Mouse (Mus musculus): ENCODE results near the gene Trim17.

Trim17 gene

GRCm38 (mm10) chr11:58968551-58968950 is 14.1 kb downstream of the Trim17 start:
- no peak for DNase-seq (ENCODE audit: low read depth, low spot score)

- no peak for DNase-seq (ENCODE audit: low read depth, low spot score)
Measured at GRCm38 (mm10) chr11:58969027-58969426, 14.5 kb downstream of the Trim17 start.

DNA sequence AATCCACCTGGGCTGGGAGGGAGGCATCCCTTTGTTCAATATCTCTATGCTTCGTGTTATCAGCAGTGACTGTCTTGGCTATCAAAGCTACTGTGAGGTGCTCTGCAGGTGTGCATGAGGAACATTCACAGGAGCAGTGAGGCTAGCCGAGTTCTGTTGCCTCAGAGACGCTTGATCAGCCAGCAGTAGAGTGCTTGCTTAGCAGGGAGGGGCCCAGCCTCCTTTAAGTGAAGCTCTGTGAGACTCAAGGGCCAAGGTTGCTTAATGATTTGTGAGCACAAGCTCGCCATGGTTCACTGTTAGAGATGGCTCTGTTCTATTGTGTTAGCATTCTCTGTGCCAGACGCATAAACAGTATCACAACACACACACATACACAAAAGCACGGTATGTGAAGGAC is 15.2 kb downstream of the Trim17 start:
- no peak for DNase-seq (ENCODE audit: low read depth, low spot score)

DNA sequence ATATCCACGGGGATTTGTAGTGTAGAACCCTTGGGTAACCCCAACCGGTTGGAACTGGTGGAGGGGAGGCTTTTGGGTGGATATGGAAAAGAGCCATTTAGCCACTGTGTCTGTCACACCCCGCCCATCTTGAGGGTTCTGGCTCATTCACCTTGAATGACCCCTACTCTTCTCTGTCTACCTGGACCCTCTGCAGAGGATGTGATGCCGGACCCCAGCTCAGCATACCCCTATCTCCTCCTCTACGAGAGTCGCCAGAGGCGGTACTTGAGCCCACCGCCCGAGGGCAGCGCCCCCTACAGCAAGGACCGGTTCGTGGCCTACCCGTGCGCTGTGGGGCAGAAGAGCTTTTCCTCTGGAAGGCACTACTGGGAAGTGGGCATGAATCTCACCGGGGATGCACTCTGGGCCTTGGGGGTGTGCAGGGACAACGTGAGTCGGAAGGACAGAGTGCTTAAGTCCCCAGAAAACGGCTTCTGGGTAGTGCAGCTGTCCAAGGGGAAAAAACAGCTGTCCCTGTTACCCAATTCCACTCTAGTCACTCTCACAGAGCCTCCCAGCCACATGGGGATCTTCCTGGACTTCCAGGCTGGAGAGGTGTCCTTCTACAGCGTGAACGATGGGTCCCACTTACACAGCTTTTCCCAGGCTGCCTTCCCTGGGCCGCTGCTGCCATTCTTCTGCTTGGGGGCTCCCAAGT is 16.5 kb downstream of the Trim17 start:
- DNase-seq (ENCODE audit: low read depth, low spot score): peak; percentile 58

GRCm38 (mm10) chr11:58971796-58972195 is 17.3 kb downstream of the Trim17 start:
- DNase-seq (ENCODE audit: low read depth, low spot score): no peak

DNA sequence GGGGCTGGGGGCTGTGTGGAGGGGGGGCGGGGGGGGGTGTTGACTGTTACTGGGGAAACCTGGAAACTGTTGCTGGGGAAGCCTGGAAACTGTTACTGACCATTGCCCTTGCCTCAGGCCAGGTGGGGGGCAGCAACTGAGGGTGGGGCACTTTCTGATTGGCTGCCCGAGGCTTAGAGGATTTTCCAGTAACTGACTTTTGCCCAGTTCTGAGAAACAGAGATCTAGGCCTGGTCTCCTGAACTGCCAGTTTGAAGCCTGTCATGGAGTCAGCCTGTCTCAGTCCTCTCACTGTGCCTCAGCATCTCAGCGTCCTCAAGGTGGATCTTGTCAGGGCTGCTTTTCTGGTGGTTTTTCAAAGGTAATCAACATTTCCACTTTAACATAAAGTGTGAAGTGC is 19.9 kb downstream of the Trim17 start:
- no peak for DNase-seq (ENCODE audit: low read depth, low spot score)

DNA sequence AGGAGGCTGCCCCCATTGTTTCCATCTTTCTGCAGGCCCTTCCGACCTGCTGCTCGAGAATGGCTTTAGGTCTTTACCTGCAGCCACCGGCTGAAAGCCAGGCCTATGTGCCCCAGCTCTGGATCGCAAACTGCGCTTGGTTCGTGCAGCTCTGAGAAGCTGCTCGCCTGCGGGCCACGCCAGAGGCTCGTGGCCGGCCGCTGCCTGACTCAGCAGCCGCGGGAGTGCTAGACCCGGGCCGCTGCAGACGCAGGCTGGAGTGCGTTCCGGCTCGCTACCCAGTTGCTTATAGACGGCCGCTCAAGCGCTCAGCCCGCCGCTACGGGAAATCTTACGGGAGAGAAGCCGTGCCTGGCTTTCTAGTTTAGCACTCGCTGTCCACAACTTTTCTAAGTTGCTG is 22.7 kb downstream of the Trim17 start:
- DNase-seq (ENCODE audit: low read depth, low spot score): peak; percentile 53

- no peak for DNase-seq (ENCODE audit: low read depth, low spot score)
Measured at GRCm38 (mm10) chr11:58977607-58978026, 23.1 kb downstream of the Trim17 start.

DNA sequence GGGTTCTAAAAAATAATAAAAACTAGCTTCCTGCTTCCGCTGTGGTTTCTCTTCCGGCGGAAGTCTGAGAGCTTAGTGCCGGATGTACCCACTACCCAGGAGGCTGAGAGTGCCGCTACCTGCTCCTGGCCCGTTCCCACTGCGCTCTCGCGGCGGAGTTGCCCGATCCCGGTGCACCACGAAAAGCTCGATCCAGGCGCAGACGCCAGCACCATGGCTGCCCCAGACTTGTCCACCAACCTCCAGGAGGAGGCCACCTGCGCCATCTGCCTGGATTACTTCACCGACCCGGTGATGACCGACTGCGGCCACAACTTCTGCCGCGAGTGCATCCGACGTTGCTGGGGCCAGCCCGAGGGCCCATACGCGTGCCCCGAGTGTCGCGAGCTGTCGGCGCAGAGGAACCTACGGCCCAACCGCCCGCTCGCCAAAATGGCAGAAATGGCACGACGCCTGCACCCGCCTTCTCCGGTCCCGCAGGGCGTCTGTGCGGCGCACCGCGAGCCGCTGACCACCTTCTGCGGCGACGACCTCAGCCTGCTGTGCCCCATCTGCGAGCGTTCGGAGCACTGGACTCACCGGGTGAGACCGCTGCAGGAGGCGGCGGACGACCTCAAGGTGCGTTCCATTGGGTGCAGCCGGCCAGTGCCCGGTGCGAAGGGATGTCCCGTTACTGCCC is 23.7 kb downstream of the Trim17 start, which contains the start of gene Trim11:
Trim11 (plus strand) TSS at position 67 of the 679 bp plus-strand sequence.
- peak; percentile 79 for DNase-seq (ENCODE audit: low read depth, low spot score)

DNA sequence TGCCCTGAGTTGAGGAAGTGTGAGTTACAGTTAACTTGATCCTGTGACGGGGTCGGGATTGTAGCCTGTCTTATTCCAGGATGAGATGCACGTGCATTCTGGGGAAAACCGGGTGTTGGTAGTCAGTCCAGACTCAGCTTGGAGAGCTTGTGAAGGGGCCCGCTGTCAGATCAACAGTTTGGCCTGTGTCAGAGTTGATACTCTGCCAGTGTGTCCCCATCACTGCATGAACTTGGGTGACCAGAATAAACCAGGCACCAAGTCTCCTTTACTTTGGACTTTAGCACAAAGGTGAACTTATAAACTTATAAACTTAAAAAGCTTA is 24.2 kb downstream of the Trim17 start:
- DNase-seq (ENCODE audit: low read depth, low spot score): no peak

- DNase-seq (ENCODE audit: low read depth, low spot score): no peak
Measured at GRCm38 (mm10) chr11:58979183-58979582, 24.7 kb downstream of the Trim17 start.

- DNase-seq (ENCODE audit: low read depth, low spot score): no peak
Measured at GRCm38 (mm10) chr11:58979661-58980060, 25.2 kb downstream of the Trim17 start.

GRCm38 (mm10) chr11:58980381-58980990 is 26.0 kb downstream of the Trim17 start:
- DNase-seq (ENCODE audit: low read depth, low spot score): peak; percentile 40

- DNase-seq (ENCODE audit: low read depth, low spot score): peak; percentile 75
Measured at GRCm38 (mm10) chr11:58981541-58982447, 27.3 kb downstream of the Trim17 start.

- DNase-seq (ENCODE audit: low read depth, low spot score): no peak
Measured at GRCm38 (mm10) chr11:58982471-58983097, 28.1 kb downstream of the Trim17 start.

DNA sequence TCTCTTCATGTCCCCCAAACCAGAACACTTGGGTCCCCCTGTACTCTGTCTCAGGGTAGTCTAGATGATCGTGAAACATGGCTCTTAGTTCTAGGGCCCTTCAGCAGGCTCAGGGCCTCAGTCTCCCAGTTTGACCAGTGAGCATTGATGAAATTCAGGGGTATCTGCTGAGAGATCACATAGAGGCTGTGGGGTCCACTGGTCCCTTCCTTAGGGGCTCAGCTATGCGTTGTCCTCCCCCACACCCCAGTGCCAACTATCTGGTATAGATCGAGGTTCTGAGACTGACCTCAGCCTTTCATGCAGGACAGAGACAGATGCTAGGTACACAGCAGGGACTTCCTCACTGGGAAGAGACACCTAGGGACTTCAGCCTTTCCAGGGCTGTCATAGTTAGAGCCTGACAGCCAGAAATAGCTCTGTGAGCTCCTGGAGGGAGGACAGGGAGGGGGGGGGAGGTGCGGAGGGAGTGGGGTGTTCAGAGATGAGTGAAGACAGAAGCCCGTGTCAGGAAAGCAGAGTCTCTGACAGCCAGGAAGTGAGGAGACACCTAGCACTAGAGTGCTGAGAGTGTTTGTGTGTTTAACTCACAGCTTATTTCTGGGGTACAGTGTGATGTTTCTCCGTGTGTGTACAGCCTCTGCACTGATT is 29.3 kb downstream of the Trim17 start:
- DNase-seq (ENCODE audit: low read depth, low spot score): no peak

DNA sequence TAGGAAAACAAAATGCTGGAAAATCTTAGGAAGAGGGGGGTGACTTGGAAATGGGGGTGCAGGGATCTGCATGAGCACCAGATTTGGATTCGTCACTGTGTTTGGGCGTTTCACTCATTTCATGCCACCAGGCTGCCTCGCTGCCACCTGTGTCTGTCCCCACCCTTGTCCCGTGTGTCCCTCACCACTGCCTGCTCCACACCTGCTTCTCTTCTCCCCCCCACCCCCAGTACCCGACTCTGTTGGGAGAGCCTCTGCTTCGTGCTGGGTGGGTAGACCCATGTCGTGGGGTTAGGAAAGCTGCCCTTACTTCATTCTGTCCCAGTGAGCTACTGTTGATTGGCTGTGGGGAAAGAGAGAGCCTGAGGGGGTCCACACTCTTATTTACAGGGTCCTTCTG is 30.2 kb downstream of the Trim17 start:
- DNase-seq (ENCODE audit: low read depth, low spot score): no peak

GRCm38 (mm10) chr11:58985299-58985917 is 30.9 kb downstream of the Trim17 start:
- DNase-seq (ENCODE audit: low read depth, low spot score): no peak

- no peak for DNase-seq (ENCODE audit: low read depth, low spot score)
Measured at GRCm38 (mm10) chr11:58989166-58989565, 34.7 kb downstream of the Trim17 start.

GRCm38 (mm10) chr11:58990141-58990540 is 35.7 kb downstream of the Trim17 start:
- DNase-seq (ENCODE audit: low read depth, low spot score): peak; percentile 52
